Mouse (Mus musculus): ENCODE measurements at regions not wholly inside any gene's neighbourhood (a gene's known extent, or its start where the extent isn't known, plus 50 kb on each side); places are given as distances from the start of the nearest gene placed in this dataset.

GRCm38 (mm10) chr3:52859848-52860247 lies 157.2 kb downstream of the Cog6 start:
- DNase-seq (ENCODE audit: low spot score) = no peak

- DNase-seq (ENCODE audit: low spot score) = no peak
Measured at GRCm38 (mm10) chr3:52859266-52859825, 157.7 kb downstream of the Cog6 start.

GRCm38 (mm10) chr3:52858259-52858658 lies 158.8 kb downstream of the Cog6 start:
- DNase-seq (ENCODE audit: low spot score) = no peak

- DNase-seq (ENCODE audit: low spot score) = no peak
Measured at GRCm38 (mm10) chr3:52857076-52857475, 160.0 kb downstream of the Cog6 start.

GRCm38 (mm10) chr3:52854560-52854959 lies 162.5 kb downstream of the Cog6 start:
- DNase-seq (ENCODE audit: low spot score) = no peak

GRCm38 (mm10) chr3:52853126-52853525 lies 163.9 kb downstream of the Cog6 start:
- no peak for DNase-seq (ENCODE audit: low spot score)

- DNase-seq (ENCODE audit: low spot score) = no peak
Measured at GRCm38 (mm10) chr3:52845166-52845565, 171.9 kb downstream of the Cog6 start.

- DNase-seq (ENCODE audit: low spot score) = peak; percentile 87
Measured at GRCm38 (mm10) chr3:52843998-52844397, 173.0 kb downstream of the Cog6 start.

GRCm38 (mm10) chr3:52842866-52843425 lies 174.1 kb downstream of the Cog6 start:
- DNase-seq (ENCODE audit: low spot score) = no peak

- no peak for DNase-seq (ENCODE audit: low spot score)
Measured at GRCm38 (mm10) chr3:52840160-52840953, 176.7 kb downstream of the Cog6 start.

- DNase-seq (ENCODE audit: low spot score) = no peak
Measured at GRCm38 (mm10) chr3:52838020-52838419, 179.0 kb downstream of the Cog6 start.

- DNase-seq (ENCODE audit: low spot score) = no peak
Measured at GRCm38 (mm10) chr3:52837527-52837926, 179.5 kb downstream of the Cog6 start.

GRCm38 (mm10) chr3:52836780-52837179 lies 180.3 kb downstream of the Cog6 start:
- DNase-seq (ENCODE audit: low spot score) = no peak

- no peak for DNase-seq (ENCODE audit: low spot score)
Measured at GRCm38 (mm10) chr3:52832421-52832820, 184.6 kb downstream of the Cog6 start.

- DNase-seq (ENCODE audit: low spot score) = no peak
Measured at GRCm38 (mm10) chr3:52831986-52832385, 185.1 kb downstream of the Cog6 start.

GRCm38 (mm10) chr3:52830101-52830500 lies 186.9 kb downstream of the Cog6 start:
- no peak for DNase-seq (ENCODE audit: low spot score)

GRCm38 (mm10) chr3:52829069-52829468 lies 188.0 kb downstream of the Cog6 start:
- no peak for DNase-seq (ENCODE audit: low spot score)

GRCm38 (mm10) chr3:52828473-52828872 lies 188.6 kb downstream of the Cog6 start:
- DNase-seq (ENCODE audit: low spot score) = no peak

- no peak for DNase-seq (ENCODE audit: low spot score)
Measured at GRCm38 (mm10) chr3:52822848-52823247, 194.2 kb downstream of the Cog6 start.

GRCm38 (mm10) chr3:52821450-52821849 lies 195.6 kb downstream of the Cog6 start:
- no peak for DNase-seq (ENCODE audit: low spot score)

GRCm38 (mm10) chr3:52818401-52818800 lies 198.6 kb downstream of the Cog6 start:
- no peak for DNase-seq (ENCODE audit: low spot score)

- DNase-seq (ENCODE audit: low spot score) = no peak
Measured at GRCm38 (mm10) chr3:52817416-52817815, 199.6 kb downstream of the Cog6 start.

- no peak for DNase-seq (ENCODE audit: low spot score)
Measured at GRCm38 (mm10) chr3:52815497-52815896, 201.5 kb downstream of the Cog6 start.

All from layer of hippocampus, adult 11-12 months (tissue).